Mouse (Mus musculus) heart, embryonic 13.5 days (tissue): Measurements from ENCODE around the gene Cd177. TPM values are rescaled to one million over a fixed set of nuclear protein-coding genes. Genes with fewer than 3 reads are reported as not detected.
"Not testable (repeated sequence)": the region's sequence is repeated elsewhere in the genome, so short reads cannot be mapped to it uniquely, and the experiment has no call there.

ENCODE experiments used
- ATAC-seq: fragments of 200-750 bp; cut with Nextera tagmentation; 2 replicates; pipeline ENCODE4 v1.8.0; 2017; ENCODE audit warnings: moderate TSS enrichment; ENCODE audit not compliant: insufficient number of reproducible peaks, low FRiP score, low TSS enrichment; ENCODE audit errors: extremely low read depth
- H3K27ac ChIP-seq: fragments of 300-500 bp; sonication (generic); replicated peaks from 2 replicates; pipeline ENCODE4 v1.5.1; 2015; ENCODE audit warnings: moderate library complexity, mild to moderate bottlenecking, inconsistent platforms
- H3K27me3 ChIP-seq: fragments of 300-500 bp; sonication (generic); replicated peaks from 2 replicates; pipeline ENCODE4 v1.6.1; 2015; ENCODE audit warnings: mild to moderate bottlenecking, inconsistent platforms
- H3K36me3 ChIP-seq: fragments of 300-500 bp; sonication (generic); 2 replicates; pipeline ENCODE4 v1.6.1; 2015; ENCODE audit warnings: mild to moderate bottlenecking, inconsistent platforms
- H3K4me1 ChIP-seq: fragments of 300-500 bp; sonication (generic); 2 replicates; pipeline ENCODE4 v1.6.1; 2015; ENCODE audit warnings: inconsistent platforms
- H3K4me2 ChIP-seq: fragments of 300-500 bp; sonication (generic); 2 replicates; pipeline ENCODE4 v1.6.1; 2015; ENCODE audit warnings: inconsistent platforms, mild to moderate bottlenecking, moderate library complexity
- H3K4me3 ChIP-seq: fragments of 300-500 bp; sonication (generic); 2 replicates; pipeline ENCODE4 v1.5.1; 2015; ENCODE audit warnings: moderate library complexity, mild to moderate bottlenecking, inconsistent platforms
- H3K9ac ChIP-seq: fragments of 300-500 bp; sonication (generic); 2 replicates; pipeline ENCODE4 v1.6.1; 2015; ENCODE audit warnings: inconsistent platforms, mild to moderate bottlenecking, moderate library complexity
- H3K9me3 ChIP-seq: fragments of 300-500 bp; sonication (generic); 2 replicates; pipeline ENCODE4 v1.6.1; 2016; ENCODE audit warnings: inconsistent platforms
- WGBS: fragments of 180-500 bp; shearing (Covaris S2); methylation state at CpG from one replicate; pipeline ENCODE4 v1.1.7; 2015; ENCODE audit warnings: mixed read lengths; 5-methylcytosine and 5-hydroxymethylcytosine counted together
- polyA plus RNA-seq: library from polyadenylated mRNA; unstranded; fragments of >200 nt; fragmentation: Nextera tagmentation; extraction: Ambion mirVana; gene quantifications from 2 replicates; pipeline ENCODE4 v1.2.1, GENCODE M21; 2015

The Cd177 gene
- polyA plus RNA-seq, 1 experiment from 2014 or later, result 0.16 TPM

DNA sequence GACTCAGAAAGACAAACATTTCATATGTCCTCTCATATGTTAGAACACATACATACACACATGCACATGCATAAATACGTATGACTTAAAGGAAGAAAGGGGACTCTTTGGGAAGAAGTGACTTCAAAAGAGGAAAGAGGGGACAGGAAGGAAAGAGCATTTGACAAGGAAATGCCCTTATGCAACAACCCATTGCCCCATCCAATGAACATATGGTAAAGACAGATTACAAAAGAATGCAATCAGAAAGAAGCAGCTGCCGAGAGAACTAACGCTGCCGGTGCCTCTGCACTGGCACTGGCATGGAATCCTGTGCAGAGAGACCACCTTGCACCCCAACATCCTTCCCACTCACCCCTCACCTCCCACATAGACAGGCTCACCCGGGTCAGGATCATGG lies 6.6 kb downstream of the Cd177 start:
- H3K4me3 ChIP-seq, result no peak overlapping the region
- no peaks in the 10 kb centered on the region for H3K9me3 ChIP-seq
- no peak for ATAC-seq
- no peaks in the 10 kb centered on the region for H3K36me3 ChIP-seq
- no peak overlapping the region for H3K9ac ChIP-seq
- 0 out of 2 replicates have a peak, but pooled peaks cover 4% of the 10 kb centered on the region for H3K4me1 ChIP-seq
- H3K27ac ChIP-seq, result no peak overlapping the region
- H3K4me2 ChIP-seq, result no peak overlapping the region
- peaks cover 10% of the 10 kb centered on the region; the same call in 1 of the 2 replicates for H3K27me3 ChIP-seq
- 62% methylated on average over 5 of the region's 5 CpGs for WGBS

DNA sequence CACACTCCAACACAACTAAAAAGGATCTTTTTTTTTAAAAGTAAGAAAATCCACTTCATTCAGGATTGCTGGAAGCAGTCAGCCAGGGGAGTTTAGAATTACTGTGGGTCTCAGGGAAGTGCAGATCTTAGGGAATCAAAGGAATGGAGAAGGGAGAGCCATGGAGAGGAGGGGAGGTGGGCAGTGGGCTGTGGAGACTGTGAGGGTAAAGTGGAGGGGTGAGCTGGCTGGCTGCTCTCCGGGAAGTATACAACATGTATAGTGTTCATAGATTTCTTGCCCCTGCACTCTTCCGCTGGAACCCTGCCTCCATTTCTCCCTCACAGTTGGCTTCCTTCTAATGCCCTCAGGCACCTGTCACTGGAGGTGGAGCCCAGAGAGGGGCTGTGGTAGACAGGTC lies 8.5 kb downstream of the Cd177 start:
- no peak overlapping the region for H3K9ac ChIP-seq
- no peak overlapping the region for H3K4me2 ChIP-seq
- no peak overlapping the region for H3K27ac ChIP-seq
- 0 out of 2 replicates have a peak, but pooled peaks cover 4% of the 10 kb centered on the region for H3K4me1 ChIP-seq
- no peak for ATAC-seq
- WGBS, result 72% methylated on average over 2 of the region's 2 CpGs
- no peaks in the 10 kb centered on the region for H3K36me3 ChIP-seq
- no peaks in the 10 kb centered on the region for H3K9me3 ChIP-seq
- peaks cover 10% of the 10 kb centered on the region; the same call in 1 of the 2 replicates for H3K27me3 ChIP-seq
- no peak overlapping the region for H3K4me3 ChIP-seq

DNA sequence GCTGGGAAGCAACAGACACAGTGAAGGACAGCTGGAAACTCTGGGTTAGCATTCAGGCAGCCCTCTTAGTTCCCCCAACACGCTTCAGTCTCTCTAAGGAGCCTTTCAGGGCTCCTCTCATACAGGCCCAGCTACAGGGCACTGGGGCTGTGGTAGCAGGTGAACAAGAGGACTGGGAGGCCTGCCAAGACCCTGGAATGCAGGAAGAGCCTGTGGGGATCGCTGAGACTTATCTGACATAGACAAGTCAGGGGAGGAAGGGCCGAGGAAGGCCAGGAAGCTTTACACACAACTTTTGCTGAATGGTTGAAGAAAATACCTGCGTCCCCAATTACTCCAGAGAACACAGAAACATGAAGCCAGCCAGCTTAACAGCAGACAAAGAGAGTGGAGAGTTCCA lies 9.4 kb downstream of the Cd177 start:
- ATAC-seq, result no peak
- no peak overlapping the region for H3K9ac ChIP-seq
- 21% methylated on average over 4 of the region's 4 CpGs for WGBS
- no peaks in the 10 kb centered on the region for H3K36me3 ChIP-seq
- H3K4me2 ChIP-seq, result no peak overlapping the region
- H3K27me3 ChIP-seq, result peaks cover 10% of the 10 kb centered on the region; the same call in 1 of the 2 replicates
- H3K4me3 ChIP-seq, result no peak overlapping the region
- no peaks in the 10 kb centered on the region for H3K9me3 ChIP-seq
- H3K27ac ChIP-seq, result no peak overlapping the region
- 0 out of 2 replicates have a peak, but pooled peaks cover 4% of the 10 kb centered on the region for H3K4me1 ChIP-seq

DNA sequence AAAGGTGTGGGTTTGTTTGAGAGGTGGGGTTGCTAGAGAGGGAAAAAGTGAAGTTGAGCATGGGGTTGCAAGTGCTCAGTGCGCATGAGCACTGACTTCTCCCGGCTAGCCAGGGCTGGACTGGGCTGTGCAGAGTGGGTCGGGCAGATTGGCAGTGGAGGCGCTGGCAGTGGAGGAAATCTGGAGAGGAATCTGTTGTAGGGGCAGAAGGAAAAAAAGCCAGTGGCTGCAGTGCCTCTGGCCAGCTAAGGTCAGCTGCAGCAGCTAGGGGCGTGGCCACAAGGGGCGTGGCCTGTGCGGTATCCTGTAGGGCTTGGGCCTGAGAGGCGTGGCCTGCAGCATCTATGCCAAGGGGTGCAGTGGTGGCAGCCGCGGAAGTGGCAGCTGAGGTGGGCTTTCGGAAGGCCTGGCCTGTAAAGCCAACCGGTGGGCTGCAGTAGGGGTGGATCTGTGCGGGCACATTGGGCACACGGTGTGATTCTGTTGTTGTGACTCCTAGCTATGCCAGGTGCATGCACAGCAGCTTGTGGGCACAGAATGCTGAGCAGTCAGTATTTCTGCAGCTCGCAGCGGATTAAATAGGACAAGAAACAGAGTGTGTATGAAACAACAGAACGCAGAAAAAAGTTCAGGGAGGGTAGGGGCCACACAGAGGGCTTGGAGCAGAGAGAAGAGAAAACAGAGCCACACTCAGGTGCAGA lies 24.0 kb downstream of the Cd177 start:
- Histone ChIP-seq H3K27ac (no peak overlapping the region), H3K4me2 (no peak overlapping the region), H3K4me3 (no peak overlapping the region), H3K27me3 (peaks cover 17% of the 10 kb centered on the region), H3K36me3 (no peaks in the 10 kb centered on the region), H3K9me3 (peaks cover 2% of the 10 kb centered on the region), H3K9ac (no peak overlapping the region), H3K4me1 (no peaks in the 10 kb centered on the region)
- WGBS, result 15% methylated on average over 17 of the region's 17 CpGs
- no peak for ATAC-seq

DNA sequence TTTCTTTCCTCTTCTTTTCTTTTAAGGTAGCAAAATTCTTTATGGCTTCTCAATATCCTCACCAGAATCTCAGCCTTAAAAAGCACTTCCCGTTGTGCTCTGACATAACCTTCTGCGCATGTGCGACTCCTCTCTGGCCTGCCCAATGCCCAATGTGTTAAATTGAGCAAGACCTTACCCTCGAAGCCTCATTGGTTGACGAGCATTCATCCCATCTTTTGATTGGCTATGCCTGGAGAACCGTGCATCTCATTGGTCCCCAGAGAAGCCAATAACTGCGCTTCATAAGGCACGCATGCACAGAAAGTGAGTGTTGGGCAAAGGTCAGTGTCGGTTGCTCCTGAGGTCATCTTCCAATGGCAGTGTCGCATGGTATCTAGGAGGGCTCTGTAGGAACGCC lies 33.3 kb downstream of the Cd177 start, which contains the start of gene Gm4763:
Gene Gm4763, minus strand, starts transcription at position 101 of the 400 bp plus-strand sequence.
- H3K4me2 ChIP-seq, ATAC-seq: not testable (repeated sequence)
- 82% methylated on average over 11 of the region's 11 CpGs for WGBS

DNA sequence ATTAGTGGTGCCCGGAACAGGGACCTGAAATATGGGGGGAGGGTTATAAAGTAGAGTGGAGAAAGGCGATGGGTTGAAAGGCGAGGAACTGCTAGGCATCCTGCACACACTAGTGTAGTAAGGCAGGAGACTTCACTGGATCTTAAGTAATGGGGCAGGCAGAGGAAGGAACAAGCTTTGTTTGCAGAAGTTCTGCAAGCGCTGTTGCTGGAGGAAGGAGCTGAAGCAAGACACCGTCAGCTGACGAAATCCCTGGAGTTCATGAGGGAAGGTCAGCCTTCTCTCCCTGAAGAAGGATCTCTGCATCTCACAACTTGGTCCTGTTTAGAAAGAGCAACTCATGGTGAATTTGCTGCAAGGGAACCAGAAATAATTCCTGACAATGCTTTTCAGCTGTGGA lies 45.1 kb downstream of the Cd177 start:
- Histone ChIP-seq H3K9me3 (no peaks in the 10 kb centered on the region), H3K4me2 (no peak overlapping the region), H3K9ac (no peak overlapping the region), H3K27me3 (no peaks in the 10 kb centered on the region), H3K36me3 (no peaks in the 10 kb centered on the region), H3K27ac (no peak overlapping the region), H3K4me3 (no peak overlapping the region), H3K4me1 (no peaks in the 10 kb centered on the region)
- 55% methylated on average over 6 of the region's 6 CpGs for WGBS
- no peak for ATAC-seq

More for the DNA sequence above, 33.3 kb downstream of the Cd177 start, which contains the start of gene Gm4763:
- not testable (repeated sequence) for H3K27me3 ChIP-seq, H3K9me3 ChIP-seq, H3K27ac ChIP-seq, H3K9ac ChIP-seq, H3K4me3 ChIP-seq, H3K4me1 ChIP-seq, H3K36me3 ChIP-seq

DNA sequence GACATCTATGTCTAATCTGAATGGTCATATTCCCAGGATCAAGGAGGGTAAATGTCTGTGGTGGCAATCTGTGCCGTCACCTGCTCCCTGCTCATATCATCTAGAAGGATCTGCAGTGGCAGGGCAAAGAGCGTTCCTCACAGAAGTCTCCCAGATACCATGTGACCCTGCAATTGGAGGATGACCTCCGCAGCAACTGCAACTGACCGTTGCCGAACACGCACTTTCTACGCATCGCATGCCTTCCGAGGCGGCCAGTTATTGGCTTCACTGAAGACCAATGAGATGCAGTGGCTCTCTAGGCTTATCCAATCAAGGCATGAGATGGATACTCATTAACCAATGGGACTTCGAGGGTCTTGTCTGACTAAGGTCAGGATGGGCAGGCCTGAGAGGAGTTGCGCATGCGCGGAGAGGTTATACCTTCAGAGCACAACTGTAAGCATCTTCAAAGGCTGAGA lies 51.2 kb downstream of the Cd177 start, which contains the start of gene BC049730:
Gene BC049730, plus strand, starts transcription at position 411 of the 461 bp plus-strand sequence.
- ATAC-seq, result no peak
- H3K36me3 ChIP-seq, result no peaks in the 10 kb centered on the region
- H3K9ac ChIP-seq, result no peak within 1 kb of the TSS
- no peaks in the 10 kb centered on the region for H3K9me3 ChIP-seq
- H3K27ac ChIP-seq, result no peak within 1 kb of the TSS
- 0 out of 2 replicates have a peak, but pooled peaks cover 14% of the 10 kb centered on the region for H3K27me3 ChIP-seq
- no peaks in the 10 kb centered on the region for H3K4me1 ChIP-seq
- 87% methylated on average over 14 of the region's 14 CpGs for WGBS
- H3K4me2 ChIP-seq, result no peak within 1 kb of the TSS
- no peak within 1 kb of the TSS for H3K4me3 ChIP-seq

DNA sequence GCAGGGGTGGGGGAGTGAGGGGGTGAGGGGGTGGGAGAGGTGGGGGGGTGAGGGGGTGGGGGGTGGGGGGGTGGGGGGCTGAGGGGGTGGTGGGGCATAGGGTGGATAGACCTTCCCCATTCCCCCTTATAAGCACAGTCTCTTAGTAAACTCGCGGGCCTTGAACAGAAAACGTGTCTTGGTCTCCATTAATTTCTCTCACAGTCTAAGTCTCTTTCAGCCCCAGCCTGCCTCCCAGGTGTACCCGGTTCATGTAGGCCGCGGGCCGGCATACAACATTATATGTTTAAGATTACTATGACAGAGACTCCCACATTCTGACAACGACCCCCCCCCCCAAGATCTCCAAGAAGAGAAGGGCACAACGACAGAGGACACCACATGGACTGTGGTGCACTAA lies 57.3 kb downstream of the Cd177 start:
- not testable (repeated sequence) for H3K9me3 ChIP-seq, ATAC-seq, H3K4me2 ChIP-seq, H3K9ac ChIP-seq, H3K4me1 ChIP-seq, H3K27ac ChIP-seq, H3K4me3 ChIP-seq, H3K36me3 ChIP-seq
- 73% methylated on average over 9 of the region's 9 CpGs for WGBS
- 0 out of 2 replicates have a peak, but pooled peaks cover 11% of the 10 kb centered on the region for H3K27me3 ChIP-seq

DNA sequence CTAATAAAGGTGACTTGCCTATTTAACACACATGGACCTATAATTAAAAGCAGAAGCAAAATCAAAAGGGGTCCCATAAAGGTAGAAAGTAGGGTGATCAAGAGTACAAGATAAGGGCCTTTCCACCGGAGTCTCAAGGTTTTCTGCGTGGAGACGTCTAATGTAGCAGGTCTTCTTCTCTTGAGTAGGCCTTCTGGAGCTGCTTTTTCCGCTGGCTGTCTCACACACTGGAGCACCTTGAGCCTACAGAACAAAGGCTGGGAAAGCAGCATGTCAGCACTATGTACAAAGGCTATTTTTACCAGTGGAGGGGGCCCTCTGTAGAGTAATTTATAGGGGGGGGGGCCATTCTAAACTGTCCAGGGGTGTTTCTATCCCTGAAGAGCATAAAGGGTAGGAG lies 62.2 kb downstream of the Cd177 start:
- H3K36me3 ChIP-seq, H3K27me3 ChIP-seq, ATAC-seq, H3K4me1 ChIP-seq, H3K4me3 ChIP-seq, H3K4me2 ChIP-seq, H3K9me3 ChIP-seq, H3K27ac ChIP-seq, H3K9ac ChIP-seq: not testable (repeated sequence)
- WGBS, result 89% methylated on average over 4 of the region's 4 CpGs

Other genes with a start within 250 kb of the Cd177 start
- 0.17 and 0.18 TPM in 2 replicates for gene AC161166.1, start 247.9 kb downstream of the Cd177 start, polyA plus RNA-seq
- 4.6 and 5.6 TPM in 2 replicates for gene Irgq, start 229.6 kb downstream of the Cd177 start, polyA plus RNA-seq
- not detected in 2 replicates for gene Pinlyp, start 214.2 kb downstream of the Cd177 start, polyA plus RNA-seq
- 72.9 and 77.8 TPM in 2 replicates for gene Xrcc1, start 214.0 kb downstream of the Cd177 start, polyA plus RNA-seq
- 19.3 and 23.9 TPM in 2 replicates for gene Ethe1, start 172.8 kb downstream of the Cd177 start, polyA plus RNA-seq
- 0.78 and 0.88 TPM in 2 replicates for gene Zfp575, start 172.7 kb downstream of the Cd177 start, polyA plus RNA-seq
- 0.05 TPM in 1 of 2 replicates, not detected in the other for gene Phldb3, start 149.5 kb downstream of the Cd177 start, polyA plus RNA-seq
- gene Lypd3, start 123.8 kb downstream of the Cd177 start, polyA plus RNA-seq, result 0.09 and 0.20 TPM in 2 replicates
- not detected in 2 replicates for gene Tex101, start 83.6 kb downstream of the Cd177 start, polyA plus RNA-seq
- not detected in 2 replicates for gene BC049730, start 51.1 kb downstream of the Cd177 start, polyA plus RNA-seq
- not detected in 2 replicates for gene Gm4763, start 33.4 kb downstream of the Cd177 start, polyA plus RNA-seq
- not detected in 2 replicates for gene Ceacam10, start 16.9 kb upstream of the Cd177 start, polyA plus RNA-seq
- 10.6 and 11.8 TPM in 2 replicates for gene Gm9844, start 101.9 kb upstream of the Cd177 start, polyA plus RNA-seq
- gene Lypd4, start 109.6 kb upstream of the Cd177 start, polyA plus RNA-seq, result not detected in 2 replicates
- gene Dmrtc2, start 109.7 kb upstream of the Cd177 start, polyA plus RNA-seq, result 0.08 TPM in 1 of 2 replicates, not detected in the other
- 1,220 and 1,401 TPM in 2 replicates for gene Rps19, start 124.1 kb upstream of the Cd177 start, polyA plus RNA-seq
- gene Cd79a, start 137.1 kb upstream of the Cd177 start, polyA plus RNA-seq, result 0.25 and 0.39 TPM in 2 replicates
- 59.0 and 64.0 TPM in 2 replicates for gene Arhgef1, start 142.6 kb upstream of the Cd177 start, polyA plus RNA-seq
- gene Gm4881, start 184.2 kb upstream of the Cd177 start, polyA plus RNA-seq, result not detected in 2 replicates
- gene Rabac1, start 212.4 kb upstream of the Cd177 start, polyA plus RNA-seq, result 185 and 197 TPM in 2 replicates
- 1.4 and 1.6 TPM in 2 replicates for gene Atp1a3, start 245.6 kb upstream of the Cd177 start, polyA plus RNA-seq